Mouse (Mus musculus) left cerebral cortex, postnatal 10 days (tissue): Measurements from ENCODE around the gene Tmem110. TPM values are rescaled to one million over a fixed set of nuclear protein-coding genes. Genes with fewer than 3 reads are reported as not detected.
A peak's percentile ranks its signal among the peaks of the same experiment; 100 is the strongest.

Source experiments
- DNase-seq, 2 experiments: peaks; one replicate each; pipeline ENCODE4 v3.0.0; 2021 to 2022; ENCODE audit warnings: low spot score in 2 of 2, mixed read lengths in 1 of 2; ENCODE audit errors: extremely low spot score in 1 of 2
- intact Hi-C: fragments of 180-260 bp; cut with DNase I; formaldehyde crosslinking; loops from one replicate; pipeline ENCODE4 v1.15.1; 2025
- total RNA-seq, 2 experiments: library from RNA; stranded (reverse); gene quantifications; 2 replicates each; pipeline ENCODE4 v1.2.3; 2021

Gene Tmem110
- total RNA-seq, 2 experiments from 2014 or later = 22.6 to 24.3 TPM

DNA sequence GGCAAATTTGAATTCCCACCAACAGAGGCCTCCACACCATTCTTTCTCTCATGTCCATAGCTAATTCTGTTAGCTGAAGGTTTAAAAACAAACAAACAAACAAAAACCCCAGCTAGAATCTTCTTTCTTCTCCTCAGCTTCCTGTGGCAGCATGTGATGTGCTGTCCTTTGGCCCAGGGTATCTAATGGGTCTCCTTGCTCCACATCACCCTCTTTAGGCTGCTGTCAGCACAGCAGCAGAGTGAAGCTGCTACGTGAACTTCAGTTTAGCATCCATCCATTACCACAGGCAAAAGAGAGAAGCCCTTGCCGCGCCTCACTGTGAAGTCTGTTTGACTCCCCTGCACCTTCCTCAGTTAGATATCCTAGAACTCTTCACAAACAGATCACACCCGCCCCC is 32.6 kb downstream of the Tmem110 start:
- intact Hi-C loops = no loop called here
- DNase-seq = no peak

DNA sequence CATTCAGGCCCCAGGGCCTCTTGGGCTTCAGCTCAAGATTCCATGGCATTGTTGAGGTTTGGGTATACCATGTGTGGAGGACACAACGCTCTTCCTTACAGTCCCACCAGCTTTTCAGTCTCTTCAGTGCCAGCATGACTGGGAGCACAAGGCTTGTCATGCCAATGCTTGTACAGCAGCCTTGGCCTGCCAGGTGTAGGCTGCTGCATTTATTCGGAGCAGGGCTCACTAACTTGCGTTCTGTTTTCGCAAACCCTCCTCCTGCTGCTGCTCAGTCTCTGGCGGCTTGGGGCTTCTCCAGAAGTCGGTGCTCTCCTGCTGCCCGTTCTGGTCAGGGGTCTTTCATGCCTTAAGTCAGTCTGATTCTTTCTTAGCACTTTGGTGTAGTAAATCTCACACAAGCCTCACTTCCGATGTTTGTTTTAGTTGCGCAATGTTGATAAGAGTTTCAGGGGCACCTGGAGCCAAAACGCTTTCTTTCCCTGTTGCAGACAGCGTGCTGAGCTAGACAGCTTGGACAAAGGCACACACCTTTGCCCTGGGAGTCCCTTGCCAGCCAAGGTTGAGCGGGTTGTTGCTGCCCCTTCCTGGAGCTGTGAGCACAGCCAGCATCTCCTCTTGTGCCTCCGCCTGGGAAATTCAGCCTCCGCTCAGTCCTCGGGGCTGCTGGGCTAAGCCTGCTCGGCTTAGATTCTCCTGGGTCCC is 36.2 kb downstream of the Tmem110 start:
- intact Hi-C loops = loop anchor here (5.0 kb wide), 1 partner anchor 164 kb away; no protein-coding TSS in a partner anchor
- no peak for DNase-seq

- no peak for DNase-seq
- intact Hi-C loops = loop anchor here (5.0 kb wide), 1 partner anchor 165 kb away; no protein-coding TSS in a partner anchor
Observed at GRCm38 (mm10) chr14:30862368-30862767, 37.0 kb downstream of the Tmem110 start.

DNA sequence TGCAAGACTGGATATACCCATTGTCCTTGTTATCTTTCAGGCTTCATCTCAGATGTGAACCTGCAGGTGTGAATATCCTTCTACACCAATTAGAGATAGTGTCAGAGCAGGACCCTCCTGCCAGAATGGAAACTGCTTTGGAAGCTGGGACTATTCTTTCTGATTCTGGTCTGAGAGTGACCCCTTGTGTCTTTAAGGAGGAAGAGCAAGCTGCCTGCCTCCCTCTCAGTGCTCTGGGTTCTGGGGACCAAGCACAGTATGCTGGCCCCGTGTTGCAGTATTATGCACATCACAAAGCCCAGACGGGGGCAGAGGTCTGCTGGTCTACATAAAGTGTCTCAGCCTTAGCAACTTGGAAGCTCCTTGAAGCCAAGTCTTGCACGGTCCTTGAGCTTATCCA is 39.9 kb downstream of the Tmem110 start:
- intact Hi-C loops = loop anchor here (5.0 kb wide), 1 partner anchor 77 kb away; the partner anchor contains the start of gene Itih1
- DNase-seq = no peak

GRCm38 (mm10) chr14:30867042-30867441 is 41.7 kb downstream of the Tmem110 start:
- intact Hi-C loops = loop anchor here (5.0 kb wide), 1 partner anchor 75 kb away; the partner anchor contains the start of gene Itih1
- peak; percentile 70 to 87 for DNase-seq

- DNase-seq = no peak
- intact Hi-C loops = loop anchor here (5.0 kb wide), 1 partner anchor 73 kb away; the partner anchor contains the start of gene Itih1
Observed at GRCm38 (mm10) chr14:30868826-30869225, 43.4 kb downstream of the Tmem110 start.

DNA sequence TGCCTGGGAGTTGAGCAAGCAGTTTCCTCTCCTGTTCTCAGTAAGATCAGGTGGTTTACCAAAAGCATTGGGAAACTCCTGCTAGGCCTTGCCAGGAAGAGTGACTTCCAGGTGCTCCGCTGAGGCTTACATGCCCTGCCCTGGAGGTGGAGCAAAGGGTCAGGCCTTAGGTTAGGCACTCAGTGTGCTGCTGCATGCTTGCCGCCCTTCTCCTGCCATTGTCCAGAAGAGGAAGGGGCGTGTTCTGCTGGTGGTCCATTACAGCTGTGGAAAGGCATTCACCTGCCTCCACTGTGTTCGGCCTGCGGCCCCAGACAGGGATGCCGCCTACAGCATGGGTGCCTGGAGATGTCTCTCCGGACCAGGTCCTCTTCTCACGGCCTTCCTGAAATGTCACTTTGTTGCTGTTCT is 44.0 kb downstream of the Tmem110 start:
- DNase-seq = peak in 1 of 2 experiments; percentile 60
- intact Hi-C loops = loop anchor here (5.0 kb wide), 1 partner anchor 73 kb away; the partner anchor contains the start of gene Itih1

- peak in 1 of 2 experiments; percentile 58 for DNase-seq
- intact Hi-C loops = no loop called here
Observed at GRCm38 (mm10) chr14:30870206-30871147, 45.1 kb downstream of the Tmem110 start.

DNA sequence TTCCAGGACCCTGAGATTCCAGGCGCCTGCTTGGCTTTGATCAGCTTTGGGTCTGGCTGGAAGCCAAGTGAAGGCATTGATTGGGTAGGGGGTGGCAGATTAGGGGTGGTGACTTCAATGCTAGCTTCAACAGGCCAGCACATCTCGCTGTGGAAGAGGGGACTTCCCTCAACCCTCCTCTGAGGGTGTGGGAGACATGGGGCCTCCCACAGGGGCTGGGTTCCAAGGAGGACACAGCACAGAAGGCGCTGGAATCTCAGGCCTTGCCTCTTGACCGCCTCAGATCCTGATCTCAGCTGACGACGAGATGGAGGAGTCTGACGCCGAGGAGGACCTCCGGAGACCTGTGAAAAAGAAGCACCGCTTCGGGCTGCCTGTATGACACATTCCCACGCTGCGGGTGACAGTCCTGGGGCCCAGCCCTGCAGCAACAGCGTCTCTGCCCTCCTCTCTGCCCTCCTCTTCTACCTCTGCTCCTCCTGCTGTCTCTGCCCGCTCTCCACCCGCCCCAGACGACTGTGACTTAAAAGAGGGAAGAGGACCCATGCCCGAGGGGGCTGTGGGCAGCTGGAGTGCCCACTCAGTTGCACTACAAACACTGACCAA is 48.8 kb downstream of the Tmem110 start:
- intact Hi-C loops = no loop called here
- no peak for DNase-seq

DNA sequence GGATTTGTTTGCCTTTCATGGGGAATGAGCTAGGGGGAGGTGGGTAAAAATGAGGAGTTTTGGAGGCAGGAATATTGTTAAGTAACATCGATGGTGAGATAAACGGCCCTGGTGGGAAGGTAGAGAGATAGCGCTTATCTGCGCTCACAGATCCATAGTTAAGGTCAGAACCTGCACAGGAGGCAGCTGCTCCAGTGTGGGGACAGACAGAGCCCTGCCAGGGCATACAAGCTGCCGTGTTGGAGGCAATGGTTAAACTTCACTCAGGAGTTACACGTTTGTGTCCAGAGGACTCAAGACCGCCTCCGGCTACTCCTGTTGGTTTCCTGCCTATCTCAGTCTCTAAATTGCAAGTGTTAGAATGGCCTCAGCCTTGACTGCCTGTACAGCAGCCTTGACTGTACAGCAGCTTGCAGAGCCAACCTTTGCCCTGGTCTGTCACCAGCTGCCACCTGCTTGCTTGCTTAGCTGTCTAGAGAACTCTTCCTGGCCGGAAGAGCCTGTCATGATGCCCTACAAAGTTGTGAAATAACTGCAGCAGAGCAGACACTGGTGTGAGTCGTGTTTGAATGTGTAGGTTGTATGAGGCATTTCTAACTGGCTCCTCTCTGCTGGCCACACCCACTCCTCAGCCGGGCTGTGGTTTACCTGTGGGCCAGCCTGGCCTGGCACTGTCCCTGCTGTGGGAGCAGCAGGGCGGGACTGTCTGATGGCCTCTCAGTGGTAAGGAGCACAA is 49.9 kb downstream of the Tmem110 start:
- DNase-seq = no peak
- intact Hi-C loops = no loop called here

DNA sequence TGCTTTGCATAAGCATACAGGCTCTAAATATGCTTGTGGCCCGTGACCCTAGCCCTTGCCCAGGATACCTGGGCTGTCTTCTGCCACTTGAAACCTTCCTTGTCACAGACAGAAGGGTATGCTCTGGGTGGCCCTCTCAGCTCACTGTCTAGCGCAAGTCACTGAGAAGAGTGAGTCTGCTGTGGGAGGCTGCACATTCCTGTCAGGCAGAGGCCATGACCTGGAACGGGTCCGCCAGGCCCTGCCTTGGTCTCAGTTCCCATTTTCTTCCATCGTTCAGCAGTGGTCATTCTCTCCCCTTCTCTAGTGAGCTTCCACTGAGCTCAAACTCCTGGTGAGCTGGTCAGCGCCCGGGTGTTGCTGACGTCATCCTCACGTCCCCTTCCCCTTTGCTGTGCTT is 50.6 kb downstream of the Tmem110 start:
- no peak for DNase-seq
- intact Hi-C loops = no loop called here

GRCm38 (mm10) chr14:30876451-30876850 is 51.1 kb downstream of the Tmem110 start:
- intact Hi-C loops = no loop called here
- DNase-seq = no peak

DNA sequence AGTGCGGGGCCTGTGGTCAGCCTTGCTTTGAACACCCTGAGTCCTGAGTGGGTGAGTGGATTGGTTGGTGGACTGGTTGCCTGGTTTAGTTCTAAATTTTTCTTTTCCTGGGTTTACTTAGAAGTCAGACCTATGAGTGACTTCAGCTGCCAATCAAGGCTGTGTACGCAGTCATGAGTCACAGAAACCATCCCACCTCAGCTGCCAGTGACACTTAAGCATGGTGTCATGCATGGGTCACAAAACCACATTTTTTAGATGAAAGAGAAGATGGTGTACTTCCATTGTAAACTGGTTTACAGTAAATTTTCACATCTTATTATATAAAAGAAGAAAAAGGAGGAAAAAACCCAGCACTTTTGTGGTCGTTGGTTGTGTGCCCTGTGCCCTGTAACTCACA is 52.4 kb downstream of the Tmem110 start:
- intact Hi-C loops = no loop called here
- DNase-seq = no peak

DNA sequence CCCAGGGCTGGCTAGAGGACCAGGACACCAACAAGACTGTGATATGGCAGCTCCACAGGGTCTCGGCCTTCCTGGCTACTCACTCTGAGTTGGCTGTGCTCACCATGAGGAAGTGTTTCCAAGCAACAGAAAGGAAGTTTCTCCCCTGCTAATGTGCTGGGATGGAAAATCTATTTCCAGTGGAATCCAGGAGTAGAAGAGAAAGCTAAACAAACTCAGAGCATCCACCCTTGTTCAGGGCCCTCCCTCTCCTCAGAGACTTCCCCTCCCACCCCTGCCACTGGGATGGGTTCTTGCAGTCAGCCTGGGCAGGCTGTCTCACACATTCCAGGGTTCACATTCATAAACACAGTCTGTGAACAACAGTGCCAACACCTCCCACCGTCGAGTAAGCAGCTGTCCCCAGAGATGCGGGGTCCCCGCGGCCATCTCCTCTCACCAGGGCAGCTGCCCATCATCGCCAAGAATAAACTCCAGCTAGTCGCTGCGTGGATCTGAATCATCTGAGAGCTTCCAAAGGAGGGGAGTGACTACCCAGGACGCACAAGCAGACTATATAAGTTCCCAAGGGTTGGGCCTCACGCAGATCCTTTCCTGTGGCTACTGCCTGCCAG is 53.7 kb downstream of the Tmem110 start, which contains the start of gene Mustn1:
Gene Mustn1, plus strand, starts transcription at position 243 of the 614 bp plus-strand sequence.
- intact Hi-C loops = no loop called here
- DNase-seq = peak in 1 of 2 experiments; percentile 70

DNA sequence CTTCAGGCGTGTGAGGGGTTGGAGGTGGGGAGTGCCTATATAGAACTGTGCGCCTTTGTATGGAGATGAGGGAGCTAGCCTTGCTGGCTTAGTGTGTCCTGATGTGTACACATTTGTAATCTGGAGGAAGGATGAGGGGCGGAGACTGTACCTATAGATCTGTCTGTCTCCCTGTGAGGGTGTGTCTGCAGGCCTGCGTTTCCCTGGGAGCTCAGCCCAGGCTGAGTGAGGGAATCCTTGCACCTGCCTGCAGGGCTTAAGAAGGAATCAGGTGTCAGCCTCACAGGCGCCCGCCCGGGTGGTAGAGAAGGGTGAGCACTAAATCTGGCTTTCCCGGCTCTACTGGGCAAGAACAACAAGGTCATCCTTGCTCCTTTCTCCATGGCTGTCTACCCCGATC is 54.4 kb downstream of the Tmem110 start:
- DNase-seq = no peak
- intact Hi-C loops = no loop called here

DNA sequence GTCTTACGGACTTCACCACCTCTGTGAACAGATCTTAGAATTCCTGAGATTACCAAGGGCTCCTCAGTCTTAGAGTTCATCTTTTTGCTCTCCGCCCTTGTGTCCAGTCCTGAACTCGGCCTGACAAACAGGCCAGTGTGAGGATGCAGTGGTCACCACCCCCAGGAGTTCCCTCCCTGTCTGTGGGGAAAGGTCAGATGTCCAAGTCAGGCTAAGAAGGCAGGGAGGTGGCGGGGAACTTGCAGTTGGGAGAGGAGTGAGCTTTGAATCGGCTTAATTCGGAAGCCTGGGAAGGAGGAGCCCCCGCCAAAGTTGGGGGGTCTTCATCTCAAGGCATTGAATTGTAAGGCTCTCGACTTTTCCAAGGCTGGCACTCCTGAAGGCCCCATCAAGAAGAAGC is 54.9 kb downstream of the Tmem110 start:
- DNase-seq = no peak
- intact Hi-C loops = no loop called here

DNA sequence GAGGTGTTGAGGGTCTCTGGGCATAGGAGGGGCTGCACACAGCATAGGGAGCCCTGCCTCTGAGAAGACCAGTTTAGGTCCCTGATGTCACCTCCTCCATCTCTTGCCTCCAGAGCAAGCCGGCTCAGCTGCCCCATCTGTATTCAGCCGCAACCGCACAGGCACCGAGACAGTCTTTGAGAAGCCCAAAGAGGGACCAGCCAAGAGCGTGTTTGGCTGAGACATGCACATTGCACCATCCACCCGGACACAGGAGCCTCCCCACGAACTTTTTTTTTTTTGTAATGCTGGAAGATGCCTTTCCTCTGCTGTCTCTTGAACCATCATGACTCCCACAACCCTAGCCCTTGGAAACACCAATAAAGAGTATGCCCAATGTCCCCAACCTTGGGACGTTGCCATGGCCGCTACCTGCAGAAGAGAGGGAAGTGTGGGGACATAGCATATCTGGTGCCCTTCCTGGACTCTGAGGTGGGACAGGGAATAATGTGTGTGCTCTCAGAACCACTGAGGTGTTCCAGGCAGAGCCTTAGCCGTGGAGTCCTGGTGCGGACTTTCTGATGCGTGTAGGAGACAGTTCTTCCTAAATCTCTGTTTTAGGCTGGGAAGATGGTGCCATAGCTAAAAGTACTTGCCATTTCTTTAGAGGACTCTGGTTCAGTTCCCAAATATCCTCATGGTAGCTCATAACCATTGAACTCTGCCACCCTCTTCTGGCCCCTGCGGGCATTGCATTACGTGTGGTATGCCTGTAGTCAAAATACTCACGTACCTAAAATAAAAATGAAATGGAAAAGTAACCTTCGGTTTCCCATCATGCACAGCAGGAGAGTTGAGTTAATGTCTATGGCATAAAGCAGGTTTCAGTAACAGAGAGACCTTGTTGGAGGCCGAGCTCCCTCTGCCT is 55.7 kb downstream of the Tmem110 start:
- intact Hi-C loops = no loop called here
- peak in 1 of 2 experiments; percentile 64 for DNase-seq
